Mouse (Mus musculus) ES-Bruce4 (cell line): ENCODE measurements around the gene Eif2d. TPM values are rescaled to one million over a fixed set of nuclear protein-coding genes. Genes with fewer than 3 reads are reported as not detected.
"Not testable (repeated sequence)": the region's sequence is repeated elsewhere in the genome, so short reads cannot be mapped to it uniquely, and the experiment has no call there.

ENCODE experiments used
- H3K27ac ChIP-seq: 2 replicates; pipeline ENCODE4 v1.5.1; 2012; ENCODE audit warnings: low read length, inconsistent platforms; ENCODE audit not compliant: insufficient read depth
- H3K27me3 ChIP-seq: 2 replicates; pipeline ENCODE4 v1.6.1; 2012; ENCODE audit warnings: mild to moderate bottlenecking, low read length, inconsistent platforms; ENCODE audit not compliant: control insufficient read depth, poor library complexity, insufficient read depth, severe bottlenecking
- H3K36me3 ChIP-seq: 2 replicates; pipeline ENCODE4 v1.6.1; 2012; ENCODE audit warnings: inconsistent platforms, mild to moderate bottlenecking, low read length, moderate library complexity; ENCODE audit not compliant: control insufficient read depth, poor library complexity, insufficient read depth, severe bottlenecking
- H3K4me1 ChIP-seq: one replicate; pipeline ENCODE4 v1.8.1; 2011; ENCODE audit warnings: low read length; ENCODE audit not compliant: control insufficient read depth, insufficient read depth
- H3K4me3 ChIP-seq: 2 replicates; pipeline ENCODE4 v1.5.1; 2011; ENCODE audit warnings: low read depth, mild to moderate bottlenecking, low read length
- H3K9ac ChIP-seq: 2 replicates; pipeline ENCODE4 v1.6.1; 2012; ENCODE audit warnings: low read depth, mild to moderate bottlenecking, inconsistent platforms; ENCODE audit not compliant: poor library complexity, severe bottlenecking
- H3K9me3 ChIP-seq: replicated peaks from 2 replicates; pipeline ENCODE4 v1.6.1; 2012; ENCODE audit warnings: mild to moderate bottlenecking, low read length, inconsistent platforms; ENCODE audit not compliant: control insufficient read depth, poor library complexity, insufficient read depth, severe bottlenecking
- CTCF ChIP-seq: IDR thresholded peaks from one replicate; pipeline ENCODE4 v1.8.1; 2011; ENCODE audit warnings: low read depth, low read length
- EP300 ChIP-seq: IDR thresholded peaks from 2 replicates; pipeline ENCODE4 v1.6.1; 2011; ENCODE audit warnings: low read depth, low read length; ENCODE audit not compliant: insufficient read depth
- POLR2A ChIP-seq: IDR thresholded peaks from one replicate; pipeline ENCODE4 v1.8.1; 2011; ENCODE audit warnings: low read length; ENCODE audit not compliant: insufficient read depth
- polyA plus RNA-seq: library from polyadenylated mRNA; stranded (reverse); fragments of >200 nt; gene quantifications from 2 replicates; pipeline ENCODE4 v1.2.4, GENCODE M21; 2011; ENCODE audit warnings: low read depth; ENCODE audit not compliant: missing spikeins, insufficient read depth, insufficient read length

The Eif2d gene
- polyA plus RNA-seq, 1 experiment: 99.1 TPM

DNA sequence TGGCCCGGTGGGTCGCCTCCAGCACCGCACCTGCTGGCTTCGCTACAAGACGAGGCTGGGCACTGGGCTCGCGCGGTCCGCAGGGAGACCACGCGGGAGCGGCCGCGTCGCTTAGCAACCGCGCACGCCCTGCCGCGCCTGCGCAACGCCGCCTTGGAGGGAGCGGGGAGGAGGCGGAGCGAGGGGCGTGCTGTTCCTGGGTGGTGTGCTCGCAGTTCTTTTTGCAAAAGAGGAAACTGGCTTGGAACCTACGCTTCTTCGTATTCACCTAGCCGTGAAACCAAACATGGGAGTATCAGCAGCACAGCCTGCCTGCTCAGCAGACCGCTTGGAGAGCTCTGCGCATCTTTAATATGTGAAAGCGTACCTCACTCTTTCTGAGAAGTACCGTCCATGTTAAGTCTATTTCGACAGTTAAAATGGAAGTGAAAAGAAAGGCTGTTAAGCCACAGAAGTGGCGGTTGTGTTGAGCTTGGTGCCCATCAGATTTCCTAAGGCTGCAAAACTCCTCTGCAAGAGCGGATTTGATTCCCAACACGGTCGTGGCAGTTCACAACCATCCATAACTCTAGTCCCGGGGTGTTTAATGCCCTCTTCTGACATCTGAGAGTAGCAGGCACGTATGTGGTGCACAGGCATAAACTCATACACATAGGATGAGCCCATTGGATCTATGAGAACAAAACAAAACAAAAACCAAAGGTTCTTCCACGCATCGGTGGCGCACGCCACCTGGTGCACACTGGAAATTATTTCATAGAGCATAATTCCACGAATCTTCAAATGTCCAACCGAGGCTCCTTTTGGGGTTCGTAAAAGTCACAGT is 14.6 kb upstream of the Eif2d start, which contains the start of gene Dyrk3:
Gene Dyrk3, minus strand, starts transcription at position 150 of the 826 bp plus-strand sequence.
- TF ChIP-seq POLR2A (peak; percentile 78), EP300 (no peak), CTCF (no peak)
- Histone ChIP-seq H3K4me1 (peaks cover 2% of the 10 kb centered on the region), H3K9me3 (no peaks in the 10 kb centered on the region), H3K36me3 (peaks cover 26% of the 10 kb centered on the region), H3K9ac (peak within 1 kb of the TSS; percentile 91), H3K4me3 (peak within 1 kb of the TSS; percentile 96), H3K27me3 (no peaks in the 10 kb centered on the region), H3K27ac (peak within 1 kb of the TSS; percentile 98)

DNA sequence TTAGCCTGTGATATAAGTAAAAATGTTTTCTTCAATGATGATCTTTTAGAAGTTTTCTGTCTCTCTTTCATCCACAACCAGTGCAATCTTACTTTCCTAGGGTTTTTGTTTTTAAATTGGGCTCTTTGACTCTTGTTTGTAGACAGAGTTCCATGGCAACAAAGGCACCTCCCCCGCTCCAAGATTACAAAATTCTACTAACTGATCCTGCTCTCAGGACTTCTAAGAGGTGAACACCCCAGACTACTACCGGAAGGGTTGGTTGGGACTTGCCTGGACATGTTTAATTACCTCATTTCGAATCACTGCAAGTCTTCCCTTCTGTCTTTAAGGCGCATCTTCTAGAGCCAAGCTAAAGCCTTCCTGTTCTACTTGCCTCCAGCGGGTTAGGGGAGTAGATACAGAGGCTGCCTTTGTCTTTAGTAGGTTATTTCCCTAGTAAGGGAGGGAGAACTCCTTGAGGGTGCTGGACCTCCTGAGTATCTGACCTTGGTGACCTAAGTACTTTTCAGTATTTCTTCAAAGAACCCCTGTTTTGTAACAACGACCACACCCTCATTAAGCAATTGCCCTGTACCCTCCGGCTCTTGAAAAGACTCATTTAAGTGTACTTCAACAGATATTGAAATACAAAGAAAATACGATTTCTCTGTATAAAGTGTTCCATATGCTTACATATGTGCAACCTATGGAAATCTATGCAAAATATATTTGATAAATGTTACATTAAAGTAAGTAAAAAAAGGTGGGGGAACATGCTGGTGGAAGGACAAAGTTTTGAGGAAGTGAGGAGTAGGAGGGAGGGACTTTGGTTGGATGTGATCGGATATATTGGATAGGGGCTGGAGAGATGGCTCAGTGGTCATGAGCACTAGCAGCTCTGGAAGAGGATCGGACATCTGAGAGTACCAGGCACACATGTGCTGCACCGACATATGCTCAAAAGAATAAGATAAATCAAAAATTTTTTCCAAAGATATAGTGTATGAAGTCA is 13.6 kb upstream of the Eif2d start:
- H3K9me3 ChIP-seq: no peaks in the 10 kb centered on the region
- H3K4me3 ChIP-seq: no peak overlapping the region

DNA sequence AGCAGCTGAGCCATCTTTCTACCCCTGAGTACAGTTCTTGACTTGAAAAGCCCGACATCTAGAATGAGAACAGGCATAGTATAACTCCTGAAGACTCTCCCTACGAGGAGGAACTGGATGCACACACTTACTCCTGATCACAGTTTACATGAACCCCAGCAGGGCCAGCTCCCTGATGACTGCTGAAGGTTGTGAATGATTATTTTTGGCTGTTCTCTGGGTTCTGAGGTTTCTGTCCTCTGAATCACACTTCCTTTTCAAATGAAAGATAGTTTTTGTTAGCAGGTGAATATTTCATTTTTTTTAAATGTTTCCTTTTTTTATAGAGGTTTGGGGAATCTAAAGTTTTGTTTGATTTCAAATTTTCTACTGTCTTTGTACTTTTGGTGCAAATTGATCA is 11.5 kb upstream of the Eif2d start:
- H3K9me3 ChIP-seq: no peaks in the 10 kb centered on the region
- no peaks in the 10 kb centered on the region; the same call in 1 of the 2 replicates for H3K36me3 ChIP-seq
- peaks cover 3% of the 10 kb centered on the region for H3K4me1 ChIP-seq
- no peak overlapping the region for H3K9ac ChIP-seq
- no peak overlapping the region for H3K4me3 ChIP-seq
- no peak for TF ChIP-seq POLR2A
- TF ChIP-seq CTCF: no peak
- TF ChIP-seq EP300: no peak
- peak overlapping the region; percentile 33 for H3K27ac ChIP-seq
- no peaks in the 10 kb centered on the region for H3K27me3 ChIP-seq

More for the DNA sequence above, 13.6 kb upstream of the Eif2d start:
- Histone ChIP-seq H3K27ac (peak overlapping the region; percentile 98), H3K36me3 (peaks cover 20% of the 10 kb centered on the region), H3K4me1 (peaks cover 2% of the 10 kb centered on the region), H3K9ac (peak overlapping the region; percentile 91), H3K27me3 (no peaks in the 10 kb centered on the region)
- no peak for TF ChIP-seq EP300
- no peak for TF ChIP-seq CTCF
- no peak for TF ChIP-seq POLR2A

DNA sequence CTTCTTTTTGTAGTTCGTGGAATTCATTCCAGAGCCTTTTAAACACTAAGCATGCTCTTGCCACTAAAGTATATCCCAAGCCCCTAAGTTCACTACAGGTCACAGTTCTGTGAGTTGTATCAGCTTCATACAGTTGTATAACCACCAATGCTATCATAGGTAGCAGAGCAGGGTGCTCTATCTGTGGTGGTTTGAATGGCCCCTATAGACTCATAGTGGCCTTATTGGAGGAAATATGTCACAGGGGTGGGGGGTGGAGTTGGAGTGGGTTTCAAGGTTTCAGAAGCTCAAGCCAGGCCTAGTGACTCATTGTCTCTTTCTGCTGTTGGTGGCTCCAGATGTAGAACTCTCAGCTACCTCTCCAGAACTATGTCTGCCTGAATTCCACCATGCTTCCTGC is 10.5 kb upstream of the Eif2d start:
- peaks cover 3% of the 10 kb centered on the region for H3K4me1 ChIP-seq
- no peaks in the 10 kb centered on the region for H3K9me3 ChIP-seq
- H3K9ac ChIP-seq: no peak overlapping the region
- no peak overlapping the region for H3K4me3 ChIP-seq
- no peaks in the 10 kb centered on the region for H3K27me3 ChIP-seq
- H3K36me3 ChIP-seq: no peaks in the 10 kb centered on the region
- TF ChIP-seq POLR2A (no peak), EP300 (no peak), CTCF (no peak)
- H3K27ac ChIP-seq: no peak overlapping the region

DNA sequence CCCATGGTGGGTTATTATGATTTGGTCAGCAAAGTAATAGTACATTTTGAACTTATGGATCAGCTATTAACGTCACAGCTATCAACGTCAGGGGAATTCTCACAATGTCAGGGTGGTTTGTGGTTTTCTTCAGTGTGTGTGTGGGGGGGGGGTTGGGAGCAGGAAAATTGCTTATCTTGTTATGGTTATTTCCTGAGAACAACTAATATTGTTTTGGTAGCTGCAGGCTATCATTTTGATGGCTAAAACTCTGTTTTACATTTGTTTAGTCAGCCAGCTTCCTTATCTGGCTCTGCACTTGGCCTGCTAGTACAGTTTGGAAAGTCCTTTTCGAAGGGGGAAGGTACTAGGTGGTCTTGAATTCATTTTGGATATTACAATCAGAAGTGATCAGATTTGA is 7.8 kb upstream of the Eif2d start:
- H3K4me1 ChIP-seq, H3K27me3 ChIP-seq, H3K9ac ChIP-seq, H3K4me3 ChIP-seq, H3K36me3 ChIP-seq, H3K9me3 ChIP-seq: not testable (repeated sequence)
- H3K27ac ChIP-seq: peak overlapping the region; percentile 80
